Mouse (Mus musculus) MEL (cell line): ENCODE results near the gene Lrrfip1. TPM values are rescaled to one million over a fixed set of nuclear protein-coding genes. Genes with fewer than 3 reads are reported as not detected.

Source experiments
- DNase-seq: peaks from one replicate; pipeline ENCODE4 v3.0.0; 2011; ENCODE audit warnings: low read depth, low spot score
- H3K27ac ChIP-seq: 2 replicates; pipeline ENCODE4 v1.5.1; 2012; ENCODE audit warnings: low read depth, mild to moderate bottlenecking, control low read depth, low read length, moderate library complexity; ENCODE audit not compliant: control insufficient read depth
- H3K27me3 ChIP-seq, 2 experiments: fragments of 150-350 bp in 1 of 2; sonication (generic) in 1 of 2; 2 replicates each; pipeline ENCODE4 v1.6.1; 2012; ENCODE audit warnings: low read length in 2 of 2, mild to moderate bottlenecking in 2 of 2, improper control_type of control experiment in 1 of 2, moderate library complexity in 1 of 2; ENCODE audit not compliant: insufficient read depth in 2 of 2, control insufficient read depth in 1 of 2
- H3K36me3 ChIP-seq, 2 experiments: 2 replicates each; pipeline ENCODE4 v1.6.1; 2012 to 2014; ENCODE audit warnings: low read length in 2 of 2, improper control_type of control experiment in 1 of 2, inconsistent platforms in 1 of 2, mild to moderate bottlenecking in 1 of 2; ENCODE audit not compliant: insufficient read depth in 2 of 2, control insufficient read depth in 1 of 2
- H3K4me1 ChIP-seq, 2 experiments: fragments of 150-350 bp in 1 of 2; sonication (generic) in 1 of 2; 2 replicates each; pipeline ENCODE4 v1.6.1; 2012; ENCODE audit warnings: low read length in 2 of 2, improper control_type of control experiment in 1 of 2, mild to moderate bottlenecking in 1 of 2; ENCODE audit not compliant: insufficient read depth in 2 of 2, control insufficient read depth in 1 of 2
- H3K4me3 ChIP-seq, 2 experiments: fragments of 150-350 bp in 1 of 2; sonication (generic) in 1 of 2; 2 replicates each; pipeline ENCODE4 v1.5.1; 2012; ENCODE audit warnings: low read depth in 2 of 2, low read length in 2 of 2, mild to moderate bottlenecking in 2 of 2, moderate library complexity in 2 of 2, control low read depth in 1 of 2, improper control_type of control experiment in 1 of 2; ENCODE audit not compliant: control insufficient read depth in 1 of 2, insufficient read depth in 1 of 2
- H3K79me2 ChIP-seq: 2 replicates; pipeline ENCODE4 v1.6.1; 2012; ENCODE audit warnings: mild to moderate bottlenecking, low read length, moderate library complexity; ENCODE audit not compliant: control insufficient read depth, poor library complexity, insufficient read depth
- H3K9ac ChIP-seq: 2 replicates; pipeline ENCODE4 v1.6.1; 2012; ENCODE audit warnings: low read depth, mild to moderate bottlenecking, control low read depth, low read length, moderate library complexity; ENCODE audit not compliant: control insufficient read depth, poor library complexity, severe bottlenecking
- H3K9me3 ChIP-seq: fragments of 150-350 bp; sonication (generic); replicated peaks from 2 replicates; pipeline ENCODE4 v1.6.1; 2012; ENCODE audit warnings: mild to moderate bottlenecking, low read length, improper control_type of control experiment, moderate library complexity; ENCODE audit not compliant: insufficient read depth
- BHLHE40 ChIP-seq: IDR thresholded peaks from 2 replicates; pipeline ENCODE4 v1.6.1; 2012; ENCODE audit warnings: low read depth, mild to moderate bottlenecking, inconsistent platforms, low read length, improper control_type of control experiment, borderline replicate concordance
- CHD1 ChIP-seq: IDR thresholded peaks from 2 replicates; pipeline ENCODE4 v1.6.1; 2012; ENCODE audit warnings: low read depth, mild to moderate bottlenecking, inconsistent platforms, low read length, improper control_type of control experiment
- CHD2 ChIP-seq: IDR thresholded peaks from 2 replicates; pipeline ENCODE4 v1.6.1; 2011; ENCODE audit warnings: low read length, improper control_type of control experiment
- CTCF ChIP-seq, 3 experiments: IDR thresholded peaks in 2 of 3; conservative IDR thresholded peaks in 1 of 3; 2 replicates each; pipeline ENCODE4 v1.5.1; 2011 to 2012; ENCODE audit warnings: low read length in 3 of 3, low read depth in 2 of 3, mild to moderate bottlenecking in 2 of 3, improper control_type of control experiment in 1 of 3, inconsistent platforms in 1 of 3, mixed read lengths in 1 of 3, moderate library complexity in 1 of 3; ENCODE audit not compliant: control insufficient read depth in 1 of 3, insufficient read depth in 1 of 3, poor library complexity in 1 of 3, severe bottlenecking in 1 of 3
- ELF1 ChIP-seq: IDR thresholded peaks from 2 replicates; pipeline ENCODE4 v1.6.1; 2014; ENCODE audit warnings: low read depth, mild to moderate bottlenecking, inconsistent platforms, low read length, improper control_type of control experiment, moderate library complexity
- EP300 ChIP-seq, 2 experiments: IDR thresholded peaks; 2 replicates each; pipeline ENCODE4 v1.6.1; 2011; ENCODE audit warnings: improper control_type of control experiment in 2 of 2, low read length in 2 of 2, low read depth in 1 of 2, mild to moderate bottlenecking in 1 of 2
- ETS1 ChIP-seq: IDR thresholded peaks from 2 replicates; pipeline ENCODE4 v1.6.1; 2012; ENCODE audit warnings: low read depth, mild to moderate bottlenecking, inconsistent platforms, low read length, improper control_type of control experiment, moderate library complexity
- GABPA ChIP-seq: IDR thresholded peaks from 2 replicates; pipeline ENCODE4 v1.6.1; 2012; ENCODE audit warnings: low read depth, mild to moderate bottlenecking, inconsistent platforms, low read length, improper control_type of control experiment, moderate library complexity
- GATA1 ChIP-seq: IDR thresholded peaks from 2 replicates; pipeline ENCODE4 v1.6.1; 2011; ENCODE audit warnings: low read depth, low read length, improper control_type of control experiment
- HCFC1 ChIP-seq: IDR thresholded peaks from 2 replicates; pipeline ENCODE4 v1.6.1; 2012; ENCODE audit warnings: low read depth, mild to moderate bottlenecking, inconsistent platforms, low read length, improper control_type of control experiment, moderate library complexity
- KAT2A ChIP-seq: conservative IDR thresholded peaks from 2 replicates; pipeline ENCODE4 v1.6.1; 2012; ENCODE audit warnings: low read depth, low read length, improper control_type of control experiment, inconsistent platforms
- MAFK ChIP-seq: IDR thresholded peaks from 2 replicates; pipeline ENCODE4 v1.6.1; 2011; ENCODE audit warnings: low read depth, mild to moderate bottlenecking, low read length, improper control_type of control experiment, borderline replicate concordance
- MAX ChIP-seq: IDR thresholded peaks from 2 replicates; pipeline ENCODE4 v1.6.1; 2011; ENCODE audit warnings: low read length, improper control_type of control experiment
- MAZ ChIP-seq: IDR thresholded peaks from 2 replicates; pipeline ENCODE4 v1.6.1; 2012; ENCODE audit warnings: low read depth, mild to moderate bottlenecking, inconsistent platforms, low read length, improper control_type of control experiment
- MXI1 ChIP-seq: IDR thresholded peaks from 2 replicates; pipeline ENCODE4 v1.6.1; 2011; ENCODE audit warnings: mild to moderate bottlenecking, low read depth, low read length, improper control_type of control experiment
- MYB ChIP-seq: IDR thresholded peaks from 2 replicates; pipeline ENCODE4 v1.6.1; 2011; ENCODE audit warnings: mild to moderate bottlenecking, low read depth, low read length, improper control_type of control experiment
- MYC ChIP-seq: IDR thresholded peaks from 2 replicates; pipeline ENCODE4 v1.6.1; 2011; ENCODE audit warnings: low read depth, mild to moderate bottlenecking, low read length, improper control_type of control experiment, moderate library complexity
- NELFE ChIP-seq: IDR thresholded peaks from 2 replicates; pipeline ENCODE4 v1.6.1; 2011; ENCODE audit warnings: low read depth, low read length, improper control_type of control experiment
- NRF1 ChIP-seq: IDR thresholded peaks from 2 replicates; pipeline ENCODE4 v1.6.1; 2014; ENCODE audit warnings: low read depth, mild to moderate bottlenecking, inconsistent platforms, low read length, improper control_type of control experiment, moderate library complexity; ENCODE audit not compliant: poor library complexity, insufficient read depth, severe bottlenecking
- POLR2A ChIP-seq, 2 experiments: IDR thresholded peaks; 2 replicates each; pipeline ENCODE4 v1.6.1; 2011 to 2012; ENCODE audit warnings: low read length in 2 of 2, mild to moderate bottlenecking in 2 of 2, control low read depth in 1 of 2, improper control_type of control experiment in 1 of 2, low read depth in 1 of 2, moderate library complexity in 1 of 2; ENCODE audit not compliant: control insufficient read depth in 1 of 2, insufficient read depth in 1 of 2, poor library complexity in 1 of 2
- POLR2AphosphoS2 ChIP-seq: IDR thresholded peaks from 2 replicates; pipeline ENCODE4 v1.6.1; 2011; ENCODE audit warnings: low read length, improper control_type of control experiment
- POLR2AphosphoS5 ChIP-seq: IDR thresholded peaks from 2 replicates; pipeline ENCODE4 v1.6.1; 2012; ENCODE audit warnings: low read depth, borderline replicate concordance, mild to moderate bottlenecking, inconsistent platforms, low read length, moderate library complexity, mixed read lengths
- RAD21 ChIP-seq: IDR thresholded peaks from 2 replicates; pipeline ENCODE4 v1.6.1; 2011; ENCODE audit warnings: mild to moderate bottlenecking, low read depth, low read length, improper control_type of control experiment
- RCOR1 ChIP-seq: IDR thresholded peaks from 2 replicates; pipeline ENCODE4 v1.6.1; 2012; ENCODE audit warnings: low read depth, mild to moderate bottlenecking, inconsistent platforms, low read length, improper control_type of control experiment
- SIN3A ChIP-seq: IDR thresholded peaks from 2 replicates; pipeline ENCODE4 v1.6.1; 2012; ENCODE audit warnings: low read length, improper control_type of control experiment, inconsistent platforms
- TAL1 ChIP-seq: IDR thresholded peaks from 2 replicates; pipeline ENCODE4 v1.6.1; 2012; ENCODE audit warnings: mild to moderate bottlenecking, inconsistent platforms, low read length, moderate library complexity, mixed read lengths
- TBP ChIP-seq: IDR thresholded peaks from 2 replicates; pipeline ENCODE4 v1.8.0; 2011; ENCODE audit warnings: low read depth, low read length, improper control_type of control experiment
- TCF12 ChIP-seq: IDR thresholded peaks from 2 replicates; pipeline ENCODE4 v1.6.1; 2014; ENCODE audit warnings: low read depth, mild to moderate bottlenecking, inconsistent platforms, low read length, improper control_type of control experiment, moderate library complexity
- UBTF ChIP-seq: IDR thresholded peaks from 2 replicates; pipeline ENCODE4 v1.6.1; 2012; ENCODE audit warnings: low read depth, mild to moderate bottlenecking, inconsistent platforms, low read length, improper control_type of control experiment, moderate library complexity, borderline replicate concordance; ENCODE audit not compliant: insufficient read depth
- USF1 ChIP-seq: IDR thresholded peaks from 2 replicates; pipeline ENCODE4 v1.6.1; 2014; ENCODE audit warnings: low read depth, mild to moderate bottlenecking, inconsistent platforms, low read length, improper control_type of control experiment, moderate library complexity
- USF2 ChIP-seq, 2 experiments: IDR thresholded peaks; 2 replicates each; pipeline ENCODE4 v1.6.1; 2011 to 2012; ENCODE audit warnings: improper control_type of control experiment in 2 of 2, low read length in 2 of 2, borderline replicate concordance in 1 of 2, inconsistent platforms in 1 of 2, low read depth in 1 of 2, mild to moderate bottlenecking in 1 of 2; ENCODE audit not compliant: insufficient read depth in 1 of 2
- ZC3H11A ChIP-seq: IDR thresholded peaks from 2 replicates; pipeline ENCODE4 v1.6.1; 2012; ENCODE audit warnings: low read depth, mild to moderate bottlenecking, inconsistent platforms, low read length, improper control_type of control experiment
- ZKSCAN1 ChIP-seq: IDR thresholded peaks from 2 replicates; pipeline ENCODE4 v1.6.1; 2012; ENCODE audit warnings: low read depth, mild to moderate bottlenecking, inconsistent platforms, low read length, improper control_type of control experiment, moderate library complexity
- ZMIZ1 ChIP-seq: IDR thresholded peaks from 2 replicates; pipeline ENCODE4 v1.6.1; 2012; ENCODE audit warnings: low read depth, mild to moderate bottlenecking, inconsistent platforms, low read length, improper control_type of control experiment, moderate library complexity
- ZNF384 ChIP-seq: IDR thresholded peaks from 2 replicates; pipeline ENCODE4 v1.6.1; 2012; ENCODE audit warnings: low read depth, mild to moderate bottlenecking, inconsistent platforms, low read length, improper control_type of control experiment
- polyA plus RNA-seq, 2 experiments: library from polyadenylated mRNA; stranded (reverse) in 1 of 2; unstranded in 1 of 2; fragments of >175 nt in 1 of 2; fragments of >200 nt in 1 of 2; gene quantifications; 2 replicates each; pipeline versions ENCODE4 v1.2.1 to v1.2.4; 2012; ENCODE audit warnings: low replicate concordance in 2 of 2, low read depth in 1 of 2; ENCODE audit not compliant: insufficient read length in 2 of 2, insufficient read depth in 1 of 2, missing spikeins in 1 of 2
- total RNA-seq: library from RNA; depleted of rRNA; stranded (reverse); fragments of 300-350 nt; gene quantifications from 2 replicates; pipeline ENCODE4 v1.2.3, GENCODE M21; 2012

Gene Lrrfip1
- total and polyA plus RNA-seq, 3 experiments = 12.9 to 15.4 TPM; not detected in 1

DNA sequence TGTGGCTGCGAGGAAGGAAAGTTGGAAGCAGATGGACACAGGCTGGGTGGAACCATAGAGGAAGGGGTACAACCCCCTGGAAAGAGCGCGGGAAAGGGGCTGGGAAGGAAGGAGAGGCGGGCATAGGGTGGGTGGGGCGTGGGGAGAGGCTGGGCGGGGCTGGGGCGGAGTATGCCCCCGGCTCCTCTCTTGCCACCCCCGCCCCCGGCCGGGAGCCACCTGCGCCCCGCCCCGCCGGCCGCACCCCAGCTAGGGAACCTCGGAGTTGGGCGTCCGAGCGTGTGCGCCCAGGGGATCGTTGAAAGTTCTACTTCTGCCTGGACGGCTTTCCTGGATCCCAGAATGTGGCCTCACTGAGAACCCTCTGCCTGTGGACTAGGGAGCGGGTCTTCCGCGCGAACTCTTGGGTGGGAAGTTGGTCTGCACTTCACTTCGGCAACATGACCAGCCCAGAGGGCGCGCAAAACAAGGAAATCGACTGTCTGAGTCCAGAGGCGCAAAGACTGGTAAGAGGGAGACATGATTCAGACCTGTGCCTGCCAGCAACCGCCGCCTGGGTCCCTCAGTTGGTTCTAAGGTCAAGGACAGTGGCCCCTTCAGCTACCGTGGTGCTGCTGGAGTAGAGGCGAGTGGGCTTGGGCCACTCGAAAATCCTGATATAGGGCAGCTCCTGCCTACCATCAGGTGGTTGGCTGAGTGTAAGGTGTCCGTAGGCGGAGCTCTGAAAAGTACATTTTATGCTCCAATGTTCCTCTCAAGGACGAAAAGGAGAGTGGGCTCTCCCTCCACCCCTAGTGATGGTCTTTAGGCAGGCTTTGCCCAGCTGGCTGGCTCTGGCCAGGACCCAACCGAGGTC lies 54.9 kb downstream of the Lrrfip1 start:
- Histone ChIP-seq H3K9me3 (no peaks in the 10 kb centered on the region), H3K4me1 (peaks cover 2 to 36% of the 10 kb centered on the region in 2 experiments; a peak in 3 of 4 replicates), H3K27me3 (no peaks in the 10 kb centered on the region), H3K79me2 (peaks cover 15% of the 10 kb centered on the region), H3K36me3 (peaks cover 0 to 18% of the 10 kb centered on the region in 2 experiments; a peak in 2 of 4 replicates), H3K4me3 (peak overlapping the region; percentile 72 to 82), H3K27ac (peak overlapping the region; percentile 68), H3K9ac (peak overlapping the region; percentile 78)
- TF ChIP-seq CHD2 = no peak
- TF ChIP-seq NELFE = 0 out of 2 replicates have a peak, but pooled peaks have one; percentile 6
- no peak for TF ChIP-seq RCOR1
- TF ChIP-seq MYC = no peak
- no peak for TF ChIP-seq ZC3H11A
- TF ChIP-seq POLR2AphosphoS5 = no peak
- TF ChIP-seq ZNF384 = no peak
- TF ChIP-seq GABPA = no peak
- no peak for TF ChIP-seq TAL1
- no peak for TF ChIP-seq KAT2A
- TF ChIP-seq POLR2AphosphoS2 = no peak
- TF ChIP-seq CTCF (IDR thresholded peaks at IDR 0.05 in 2 of 3, conservative IDR thresholded peaks at IDR 0.05 in 1 of 3; ENCODE audit: control insufficient read depth in 1 of 3, insufficient read depth in 1 of 3, low read depth in 2 of 3, low read length in 3 of 3, poor library complexity in 1 of 3, severe bottlenecking in 1 of 3) = no peak
- no peak for TF ChIP-seq ELF1
- no peak for TF ChIP-seq UBTF
- 0 out of 2 replicates have a peak, but pooled peaks have one; percentile 0 for TF ChIP-seq SIN3A
- no peak; the same call in 1 of the 2 replicates for TF ChIP-seq MXI1
- no peak for TF ChIP-seq GATA1
- no peak for TF ChIP-seq NRF1
- no peak; a peak in 2 of 4 replicates for TF ChIP-seq POLR2A (IDR thresholded peaks at IDR 0.05; ENCODE audit: control insufficient read depth in 1 of 2, insufficient read depth in 1 of 2, low read depth in 1 of 2, low read length in 2 of 2, poor library complexity in 1 of 2)
- no peak for TF ChIP-seq EP300 (IDR thresholded peaks at IDR 0.05; ENCODE audit: low read depth in 1 of 2, low read length in 2 of 2)
- no peak for TF ChIP-seq TCF12
- TF ChIP-seq MYB = no peak
- TF ChIP-seq RAD21 = no peak
- TF ChIP-seq MAFK = no peak
- no peak for TF ChIP-seq USF2 (IDR thresholded peaks at IDR 0.05; ENCODE audit: borderline replicate concordance in 1 of 2, insufficient read depth in 1 of 2, low read depth in 1 of 2, low read length in 2 of 2)
- no peak for TF ChIP-seq MAZ
- no peak for TF ChIP-seq USF1
- peak; percentile 3; the same call in 1 of the 2 replicates for TF ChIP-seq HCFC1
- no peak for TF ChIP-seq ZKSCAN1
- no peak for TF ChIP-seq MAX
- TF ChIP-seq ZMIZ1 = no peak
- no peak for TF ChIP-seq CHD1
- TF ChIP-seq ETS1 = no peak
- TF ChIP-seq BHLHE40 = no peak
- 0 out of 2 replicates have a peak, but pooled peaks have one; percentile 32 for TF ChIP-seq TBP
- DNase-seq = peak; percentile 90
